Mouse (Mus musculus) MEL (cell line): ENCODE measurements around the gene Aldh3b3. TPM values are rescaled to one million over a fixed set of nuclear protein-coding genes. Genes with fewer than 3 reads are reported as not detected.

Experiments used
- DNase-seq: peaks from one replicate; pipeline ENCODE4 v3.0.0; 2011; ENCODE audit warnings: low read depth, low spot score
- H3K27ac ChIP-seq: 2 replicates; pipeline ENCODE4 v1.5.1; 2012; ENCODE audit warnings: low read depth, mild to moderate bottlenecking, control low read depth, low read length, moderate library complexity; ENCODE audit not compliant: control insufficient read depth
- H3K27me3 ChIP-seq, 2 experiments: fragments of 150-350 bp in 1 of 2; sonication (generic) in 1 of 2; 2 replicates each; pipeline ENCODE4 v1.6.1; 2012; ENCODE audit warnings: low read length in 2 of 2, mild to moderate bottlenecking in 2 of 2, improper control_type of control experiment in 1 of 2, moderate library complexity in 1 of 2; ENCODE audit not compliant: insufficient read depth in 2 of 2, control insufficient read depth in 1 of 2
- H3K36me3 ChIP-seq, 2 experiments: 2 replicates each; pipeline ENCODE4 v1.6.1; 2012 to 2014; ENCODE audit warnings: low read length in 2 of 2, improper control_type of control experiment in 1 of 2, inconsistent platforms in 1 of 2, mild to moderate bottlenecking in 1 of 2; ENCODE audit not compliant: insufficient read depth in 2 of 2, control insufficient read depth in 1 of 2
- H3K4me1 ChIP-seq, 2 experiments: fragments of 150-350 bp in 1 of 2; sonication (generic) in 1 of 2; 2 replicates each; pipeline ENCODE4 v1.6.1; 2012; ENCODE audit warnings: low read length in 2 of 2, improper control_type of control experiment in 1 of 2, mild to moderate bottlenecking in 1 of 2; ENCODE audit not compliant: insufficient read depth in 2 of 2, control insufficient read depth in 1 of 2
- H3K4me3 ChIP-seq, 2 experiments: fragments of 150-350 bp in 1 of 2; sonication (generic) in 1 of 2; 2 replicates each; pipeline ENCODE4 v1.5.1; 2012; ENCODE audit warnings: low read depth in 2 of 2, low read length in 2 of 2, mild to moderate bottlenecking in 2 of 2, moderate library complexity in 2 of 2, control low read depth in 1 of 2, improper control_type of control experiment in 1 of 2; ENCODE audit not compliant: control insufficient read depth in 1 of 2, insufficient read depth in 1 of 2
- H3K79me2 ChIP-seq: 2 replicates; pipeline ENCODE4 v1.6.1; 2012; ENCODE audit warnings: mild to moderate bottlenecking, low read length, moderate library complexity; ENCODE audit not compliant: control insufficient read depth, poor library complexity, insufficient read depth
- H3K9ac ChIP-seq: 2 replicates; pipeline ENCODE4 v1.6.1; 2012; ENCODE audit warnings: low read depth, mild to moderate bottlenecking, control low read depth, low read length, moderate library complexity; ENCODE audit not compliant: control insufficient read depth, poor library complexity, severe bottlenecking
- H3K9me3 ChIP-seq: fragments of 150-350 bp; sonication (generic); replicated peaks from 2 replicates; pipeline ENCODE4 v1.6.1; 2012; ENCODE audit warnings: mild to moderate bottlenecking, low read length, improper control_type of control experiment, moderate library complexity; ENCODE audit not compliant: insufficient read depth
- BHLHE40 ChIP-seq: IDR thresholded peaks from 2 replicates; pipeline ENCODE4 v1.6.1; 2012; ENCODE audit warnings: low read depth, mild to moderate bottlenecking, inconsistent platforms, low read length, improper control_type of control experiment, borderline replicate concordance
- E2F4 ChIP-seq: IDR thresholded peaks from 2 replicates; pipeline ENCODE4 v1.6.1; 2011; ENCODE audit warnings: low read depth, low read length, improper control_type of control experiment, borderline replicate concordance
- EP300 ChIP-seq, 2 experiments: IDR thresholded peaks; 2 replicates each; pipeline ENCODE4 v1.6.1; 2011; ENCODE audit warnings: improper control_type of control experiment in 2 of 2, low read length in 2 of 2, low read depth in 1 of 2, mild to moderate bottlenecking in 1 of 2
- GATA1 ChIP-seq: IDR thresholded peaks from 2 replicates; pipeline ENCODE4 v1.6.1; 2011; ENCODE audit warnings: low read depth, low read length, improper control_type of control experiment
- HCFC1 ChIP-seq: IDR thresholded peaks from 2 replicates; pipeline ENCODE4 v1.6.1; 2012; ENCODE audit warnings: low read depth, mild to moderate bottlenecking, inconsistent platforms, low read length, improper control_type of control experiment, moderate library complexity
- JUND ChIP-seq: IDR thresholded peaks from 2 replicates; pipeline ENCODE4 v1.6.1; 2011; ENCODE audit warnings: low read depth, mild to moderate bottlenecking, improper control_type of control experiment, low read length
- MAZ ChIP-seq: IDR thresholded peaks from 2 replicates; pipeline ENCODE4 v1.6.1; 2012; ENCODE audit warnings: low read depth, mild to moderate bottlenecking, inconsistent platforms, low read length, improper control_type of control experiment
- NELFE ChIP-seq: IDR thresholded peaks from 2 replicates; pipeline ENCODE4 v1.6.1; 2011; ENCODE audit warnings: low read depth, low read length, improper control_type of control experiment
- POLR2A ChIP-seq, 2 experiments: IDR thresholded peaks; 2 replicates each; pipeline ENCODE4 v1.6.1; 2011 to 2012; ENCODE audit warnings: low read length in 2 of 2, mild to moderate bottlenecking in 2 of 2, control low read depth in 1 of 2, improper control_type of control experiment in 1 of 2, low read depth in 1 of 2, moderate library complexity in 1 of 2; ENCODE audit not compliant: control insufficient read depth in 1 of 2, insufficient read depth in 1 of 2, poor library complexity in 1 of 2
- POLR2AphosphoS2 ChIP-seq: IDR thresholded peaks from 2 replicates; pipeline ENCODE4 v1.6.1; 2011; ENCODE audit warnings: low read length, improper control_type of control experiment
- POLR2AphosphoS5 ChIP-seq: IDR thresholded peaks from 2 replicates; pipeline ENCODE4 v1.6.1; 2012; ENCODE audit warnings: low read depth, borderline replicate concordance, mild to moderate bottlenecking, inconsistent platforms, low read length, moderate library complexity, mixed read lengths
- RCOR1 ChIP-seq: IDR thresholded peaks from 2 replicates; pipeline ENCODE4 v1.6.1; 2012; ENCODE audit warnings: low read depth, mild to moderate bottlenecking, inconsistent platforms, low read length, improper control_type of control experiment
- SIN3A ChIP-seq: IDR thresholded peaks from 2 replicates; pipeline ENCODE4 v1.6.1; 2012; ENCODE audit warnings: low read length, improper control_type of control experiment, inconsistent platforms
- TAL1 ChIP-seq: IDR thresholded peaks from 2 replicates; pipeline ENCODE4 v1.6.1; 2012; ENCODE audit warnings: mild to moderate bottlenecking, inconsistent platforms, low read length, moderate library complexity, mixed read lengths
- TBP ChIP-seq: IDR thresholded peaks from 2 replicates; pipeline ENCODE4 v1.8.0; 2011; ENCODE audit warnings: low read depth, low read length, improper control_type of control experiment
- UBTF ChIP-seq: IDR thresholded peaks from 2 replicates; pipeline ENCODE4 v1.6.1; 2012; ENCODE audit warnings: low read depth, mild to moderate bottlenecking, inconsistent platforms, low read length, improper control_type of control experiment, moderate library complexity, borderline replicate concordance; ENCODE audit not compliant: insufficient read depth
- USF1 ChIP-seq: IDR thresholded peaks from 2 replicates; pipeline ENCODE4 v1.6.1; 2014; ENCODE audit warnings: low read depth, mild to moderate bottlenecking, inconsistent platforms, low read length, improper control_type of control experiment, moderate library complexity
- USF2 ChIP-seq, 2 experiments: IDR thresholded peaks; 2 replicates each; pipeline ENCODE4 v1.6.1; 2011 to 2012; ENCODE audit warnings: improper control_type of control experiment in 2 of 2, low read length in 2 of 2, borderline replicate concordance in 1 of 2, inconsistent platforms in 1 of 2, low read depth in 1 of 2, mild to moderate bottlenecking in 1 of 2; ENCODE audit not compliant: insufficient read depth in 1 of 2
- ZC3H11A ChIP-seq: IDR thresholded peaks from 2 replicates; pipeline ENCODE4 v1.6.1; 2012; ENCODE audit warnings: low read depth, mild to moderate bottlenecking, inconsistent platforms, low read length, improper control_type of control experiment
- ZNF384 ChIP-seq: IDR thresholded peaks from 2 replicates; pipeline ENCODE4 v1.6.1; 2012; ENCODE audit warnings: low read depth, mild to moderate bottlenecking, inconsistent platforms, low read length, improper control_type of control experiment
- polyA plus RNA-seq, 2 experiments: library from polyadenylated mRNA; stranded (reverse) in 1 of 2; unstranded in 1 of 2; fragments of >175 nt in 1 of 2; fragments of >200 nt in 1 of 2; gene quantifications; 2 replicates each; pipeline versions ENCODE4 v1.2.1 to v1.2.4; 2012; ENCODE audit warnings: low replicate concordance in 2 of 2, low read depth in 1 of 2; ENCODE audit not compliant: insufficient read length in 2 of 2, insufficient read depth in 1 of 2, missing spikeins in 1 of 2
- total RNA-seq: library from RNA; depleted of rRNA; stranded (reverse); fragments of 300-350 nt; gene quantifications from 2 replicates; pipeline ENCODE4 v1.2.3, GENCODE M21; 2012

The Aldh3b3 gene
- total and polyA plus RNA-seq, 3 experiments = not detected

DNA sequence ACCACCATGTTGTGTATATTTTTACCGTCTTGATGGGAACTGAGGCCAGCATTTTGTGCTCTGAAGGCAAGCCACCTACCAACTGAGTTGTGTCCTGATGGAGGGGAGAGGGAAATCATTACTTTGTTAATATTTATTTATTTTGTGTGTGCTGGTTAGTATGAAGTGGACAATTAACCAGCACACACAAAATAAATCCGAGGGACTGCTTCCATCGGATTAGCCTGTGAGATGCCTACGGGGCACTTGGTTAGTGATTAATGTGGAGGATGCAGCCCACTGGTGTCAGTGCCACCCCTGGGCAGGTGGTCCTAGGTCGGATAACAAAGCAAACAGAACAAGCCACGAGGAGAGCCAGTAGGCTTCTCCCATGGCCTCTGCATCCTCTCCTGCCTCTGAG, 36.5 kb downstream of the Aldh3b3 start:
- no peak for TF ChIP-seq TAL1
- no peak for TF ChIP-seq ZC3H11A
- TF ChIP-seq HCFC1 = no peak
- no peak for TF ChIP-seq JUND
- H3K9ac ChIP-seq = no peak overlapping the region
- H3K79me2 ChIP-seq = no peaks in the 10 kb centered on the region
- no peak for DNase-seq
- H3K27me3 ChIP-seq = peaks cover 3 to 8% of the 10 kb centered on the region in 2 experiments
- H3K9me3 ChIP-seq = no peaks in the 10 kb centered on the region
- peaks cover 0 to 9% of the 10 kb centered on the region in 2 experiments; a peak in 2 of 4 replicates for H3K4me1 ChIP-seq
- H3K36me3 ChIP-seq = peaks cover 0 to 5% of the 10 kb centered on the region in 2 experiments; a peak in 2 of 4 replicates
- no peak overlapping the region for H3K27ac ChIP-seq
- H3K4me3 ChIP-seq = no peak overlapping the region

DNA sequence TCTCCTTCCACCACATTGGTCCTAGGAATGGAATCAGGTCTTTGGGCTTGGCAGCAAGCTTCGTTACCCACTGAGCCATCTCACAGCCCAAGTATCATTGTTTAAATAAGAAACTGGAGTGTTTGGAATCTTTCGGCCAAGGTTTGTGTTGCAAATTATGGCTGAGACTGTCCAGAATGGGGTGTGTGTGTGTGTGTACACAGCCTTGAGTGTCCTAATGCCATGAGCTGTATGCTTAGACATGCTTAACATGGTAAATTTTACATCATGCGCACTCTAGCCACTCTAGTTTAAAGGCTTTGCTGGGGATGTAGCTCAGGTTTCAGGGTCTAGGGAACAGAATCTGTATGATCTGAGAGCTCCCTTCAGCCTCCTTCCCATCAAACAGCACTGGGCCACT, 37.1 kb downstream of the Aldh3b3 start:
- H3K4me1 ChIP-seq = peaks cover 0 to 9% of the 10 kb centered on the region in 2 experiments; a peak in 2 of 4 replicates
- no peak for DNase-seq
- H3K4me3 ChIP-seq = no peak overlapping the region
- no peak overlapping the region for H3K9ac ChIP-seq
- H3K27ac ChIP-seq = no peak overlapping the region
- H3K27me3 ChIP-seq = peaks cover 3 to 8% of the 10 kb centered on the region in 2 experiments
- H3K36me3 ChIP-seq = peaks cover 0 to 5% of the 10 kb centered on the region in 2 experiments; a peak in 2 of 4 replicates
- no peaks in the 10 kb centered on the region for H3K9me3 ChIP-seq
- TF ChIP-seq ZNF384 (no peak), SIN3A (no peak), EP300 (IDR thresholded peaks at IDR 0.05; ENCODE audit: low read depth in 1 of 2, low read length in 2 of 2) (no peak), POLR2A (IDR thresholded peaks at IDR 0.05; ENCODE audit: control insufficient read depth in 1 of 2, insufficient read depth in 1 of 2, low read depth in 1 of 2, low read length in 2 of 2, poor library complexity in 1 of 2) (no peak), GATA1 (no peak), BHLHE40 (no peak), JUND (no peak), E2F4 (no peak), USF2 (IDR thresholded peaks at IDR 0.05; ENCODE audit: borderline replicate concordance in 1 of 2, insufficient read depth in 1 of 2, low read depth in 1 of 2, low read length in 2 of 2) (no peak), POLR2AphosphoS2 (no peak), UBTF (no peak), MAZ (no peak), HCFC1 (no peak), NELFE (no peak), USF1 (no peak), RCOR1 (no peak), POLR2AphosphoS5 (no peak), TBP (no peak)
- H3K79me2 ChIP-seq = peaks cover under 1% of the 10 kb centered on the region; the same call in 1 of the 2 replicates
